Mouse (Mus musculus) brown adipose tissue, adult 24 weeks (tissue): ENCODE measurements around the gene Pigb. TPM values are rescaled to one million over a fixed set of nuclear protein-coding genes. Genes with fewer than 3 reads are reported as not detected.

ENCODE experiments used
- polyA plus RNA-seq: library from polyadenylated mRNA; stranded (reverse); fragments of >200 nt; gene quantifications from 2 replicates; pipeline ENCODE4 v1.2.4, GENCODE M21; 2012; ENCODE audit not compliant: missing spikeins, insufficient read depth, insufficient read length

The Pigb gene
- polyA plus RNA-seq, 1 experiment = 5.4 TPM

Other genes starting within 250 kb of the Pigb start
- 0.13 TPM in 1 of 2 replicates, not detected in the other for gene Prtg, start 233.5 kb downstream of the Pigb start, polyA plus RNA-seq
- 2.9 and 4.0 TPM in 2 replicates for gene Pygo1, start 114.7 kb downstream of the Pigb start, polyA plus RNA-seq
- 2.1 TPM in 1 of 2 replicates, not detected in the other for gene Dyx1c1, start 81.6 kb downstream of the Pigb start, polyA plus RNA-seq
- gene Gm44503, start 81.5 kb downstream of the Pigb start, polyA plus RNA-seq = not detected in 2 replicates
- 15.8 and 19.5 TPM in 2 replicates for gene Ccpg1os, start 55.0 kb downstream of the Pigb start, polyA plus RNA-seq
- 61.5 and 64.5 TPM in 2 replicates for gene Ccpg1, start 54.9 kb downstream of the Pigb start, polyA plus RNA-seq
- gene Rab27a, start 4.5 kb upstream of the Pigb start, polyA plus RNA-seq = 0.38 and 1.7 TPM in 2 replicates
- not detected in 2 replicates for gene Khdc3, start 61.5 kb upstream of the Pigb start, polyA plus RNA-seq
- gene Gm20509, start 62.1 kb upstream of the Pigb start, polyA plus RNA-seq = not detected in 2 replicates
- 31.8 and 39.1 TPM in 2 replicates for gene Rsl24d1, start 73.0 kb upstream of the Pigb start, polyA plus RNA-seq